Mouse (Mus musculus): ENCODE measurements around the gene Vpreb3. TPM values are rescaled to one million over a fixed set of nuclear protein-coding genes. Genes with fewer than 3 reads are reported as not detected.
A peak's percentile ranks its signal among the peaks of the same experiment; 100 is the strongest.

Vpreb3 gene
- total RNA-seq, 2 experiments from 2014 or later = 1.1 TPM; not detected in 1

DNA sequence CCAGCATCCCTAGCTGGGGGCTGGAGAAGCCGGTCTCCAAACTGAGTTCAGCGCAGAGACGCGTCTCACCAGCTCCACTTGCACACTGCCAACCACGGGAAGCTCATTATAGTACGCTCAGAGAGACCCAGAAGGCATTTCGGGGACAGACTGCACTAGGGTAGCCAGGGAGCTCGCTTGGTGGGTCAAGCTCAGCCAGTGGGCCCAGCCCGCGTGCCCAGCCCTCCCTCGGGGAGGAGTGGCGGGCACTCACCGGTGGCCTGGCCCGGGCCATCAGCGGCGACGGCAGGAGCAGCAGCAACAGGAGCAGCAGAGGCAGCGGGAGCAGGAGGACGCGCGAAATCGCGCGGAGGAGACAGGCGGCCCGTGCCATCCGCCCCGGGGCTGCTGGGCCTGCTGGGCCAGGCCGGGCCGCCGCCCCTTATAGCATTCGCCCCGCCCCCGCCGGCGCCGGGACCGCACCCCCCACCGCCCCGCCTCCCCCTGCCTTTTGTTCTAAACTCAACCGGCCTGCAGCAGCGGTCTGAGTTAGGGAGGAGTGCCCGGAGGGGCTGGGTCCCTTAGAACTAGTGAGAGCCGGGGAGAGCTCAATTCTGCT is 10.7 kb upstream of the Vpreb3 start:
- DNase-seq = peak; percentile 71

DNA sequence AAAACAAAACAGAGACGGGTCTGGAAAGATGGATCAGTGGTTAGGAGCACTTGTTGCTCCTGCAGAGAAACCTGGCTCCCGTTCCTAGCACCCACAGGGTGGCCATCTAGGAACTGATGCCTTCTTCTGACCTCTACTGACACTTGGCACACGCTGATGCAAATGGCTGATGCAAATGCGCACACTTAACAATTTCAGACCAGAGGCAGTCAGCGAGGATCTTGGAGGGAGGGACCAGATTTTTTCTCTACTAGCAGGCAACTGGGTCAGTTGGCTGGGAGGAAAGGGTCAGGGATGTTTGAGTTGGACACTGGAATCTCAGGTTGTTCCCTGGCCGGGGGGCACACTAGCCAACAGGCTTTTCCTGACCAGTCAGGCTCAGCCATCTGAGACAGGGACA is 10.0 kb upstream of the Vpreb3 start, which contains the start of gene Chchd10:
Gene Chchd10, plus strand, starts transcription at position 240 of the 400 bp plus-strand sequence.
- no peak for DNase-seq

DNA sequence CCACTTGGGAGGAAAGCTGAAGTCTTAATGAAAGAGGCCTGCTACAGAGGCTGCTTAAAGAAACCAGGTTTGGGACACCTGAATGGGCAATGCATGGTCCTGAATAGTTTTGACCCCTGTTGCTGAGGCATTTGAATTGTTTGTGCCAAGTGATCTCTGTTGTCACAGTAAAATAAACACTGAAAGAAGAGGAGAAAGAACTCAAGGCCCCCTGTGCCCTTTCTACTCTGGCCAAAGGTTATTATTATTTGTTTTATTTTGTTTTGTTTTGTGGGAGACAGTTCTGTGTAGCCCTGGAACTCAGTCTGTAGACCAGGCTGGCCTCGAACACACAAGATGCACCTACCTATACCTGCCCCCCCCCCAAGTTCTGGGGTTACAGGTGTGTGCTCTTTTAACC is 7.9 kb upstream of the Vpreb3 start:
- no peak for DNase-seq

DNA sequence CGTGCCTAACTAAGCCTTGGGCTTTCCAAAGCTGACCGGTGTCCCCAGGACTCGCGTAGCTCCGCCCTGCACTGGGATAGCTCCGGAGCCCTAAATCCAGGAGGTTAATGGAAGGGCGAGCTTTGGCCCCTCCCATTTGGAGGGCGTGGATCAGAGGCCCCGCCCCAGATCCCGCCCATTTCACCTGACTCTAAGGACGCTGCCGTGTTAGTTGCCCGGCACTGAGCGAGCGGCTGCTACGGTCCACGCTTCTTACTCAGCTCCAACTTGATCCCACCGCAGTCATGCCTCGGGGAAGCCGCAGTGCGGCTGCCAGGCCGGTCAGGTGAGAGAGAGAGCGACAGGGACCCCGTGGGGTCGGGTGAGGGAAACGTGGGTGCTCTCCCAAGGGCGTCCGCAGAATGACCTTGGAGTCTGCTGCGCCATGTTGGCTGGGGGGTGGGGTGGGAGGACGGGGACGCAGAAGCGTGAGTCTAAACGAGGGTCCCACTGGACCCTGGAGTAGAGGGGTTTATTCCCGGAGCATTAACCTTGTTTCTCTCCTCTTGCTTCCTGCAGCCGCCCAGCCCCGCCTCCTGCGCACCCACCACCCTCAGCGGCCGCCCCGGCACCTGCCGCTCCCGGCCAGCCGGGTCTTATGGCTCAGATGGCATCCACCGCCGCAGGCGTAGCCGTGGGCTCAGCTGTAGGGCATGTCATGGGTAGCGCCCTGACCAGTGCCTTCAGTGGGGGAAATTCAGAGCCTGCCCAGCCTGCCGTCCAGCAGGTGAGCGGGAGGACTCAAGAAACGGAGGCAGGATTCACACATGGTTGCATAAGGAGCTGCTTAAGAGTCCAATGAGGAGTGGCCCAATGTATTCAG is 6.9 kb upstream of the Vpreb3 start, which contains the start of gene Mmp11:
Gene Mmp11, minus strand, starts transcription at position 817 of the 862 bp plus-strand sequence.
- peak; percentile 63 for DNase-seq

DNA sequence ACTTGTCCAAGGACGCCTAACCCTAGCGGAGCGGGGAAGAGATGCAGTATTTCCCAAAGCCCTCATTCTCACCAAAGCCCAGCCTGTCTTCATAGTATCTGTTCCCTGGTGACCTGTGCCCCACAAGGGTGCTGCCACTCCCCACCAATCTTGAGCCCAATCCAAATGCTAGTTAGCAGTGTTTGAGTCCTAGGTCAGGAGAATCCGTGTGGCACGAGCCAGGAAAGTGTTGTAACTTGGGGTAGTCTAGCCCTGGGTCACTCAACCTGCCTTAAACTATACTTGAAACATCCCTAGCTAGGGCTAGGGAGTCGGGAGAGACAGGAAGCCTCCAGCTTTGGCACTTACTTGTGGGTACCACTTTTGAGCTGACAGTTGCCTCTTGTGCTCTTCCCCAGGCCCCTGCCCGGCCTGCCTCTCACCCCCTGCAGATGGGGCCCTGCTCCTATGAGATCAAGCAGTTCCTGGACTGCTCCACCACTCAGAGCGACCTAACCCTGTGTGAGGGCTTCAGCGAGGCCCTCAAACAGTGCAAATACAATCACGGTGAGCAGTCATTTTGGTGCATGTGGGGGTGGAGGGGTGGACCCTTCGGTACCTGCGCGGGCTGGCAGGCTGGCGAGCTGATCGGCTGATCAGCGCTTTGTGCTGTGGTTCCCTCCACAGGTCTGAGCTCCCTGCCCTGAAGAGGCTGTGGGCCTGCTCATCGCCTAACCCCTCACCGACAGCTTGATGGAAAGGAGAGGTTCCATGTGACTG is 5.8 kb upstream of the Vpreb3 start:
- DNase-seq = no peak

DNA sequence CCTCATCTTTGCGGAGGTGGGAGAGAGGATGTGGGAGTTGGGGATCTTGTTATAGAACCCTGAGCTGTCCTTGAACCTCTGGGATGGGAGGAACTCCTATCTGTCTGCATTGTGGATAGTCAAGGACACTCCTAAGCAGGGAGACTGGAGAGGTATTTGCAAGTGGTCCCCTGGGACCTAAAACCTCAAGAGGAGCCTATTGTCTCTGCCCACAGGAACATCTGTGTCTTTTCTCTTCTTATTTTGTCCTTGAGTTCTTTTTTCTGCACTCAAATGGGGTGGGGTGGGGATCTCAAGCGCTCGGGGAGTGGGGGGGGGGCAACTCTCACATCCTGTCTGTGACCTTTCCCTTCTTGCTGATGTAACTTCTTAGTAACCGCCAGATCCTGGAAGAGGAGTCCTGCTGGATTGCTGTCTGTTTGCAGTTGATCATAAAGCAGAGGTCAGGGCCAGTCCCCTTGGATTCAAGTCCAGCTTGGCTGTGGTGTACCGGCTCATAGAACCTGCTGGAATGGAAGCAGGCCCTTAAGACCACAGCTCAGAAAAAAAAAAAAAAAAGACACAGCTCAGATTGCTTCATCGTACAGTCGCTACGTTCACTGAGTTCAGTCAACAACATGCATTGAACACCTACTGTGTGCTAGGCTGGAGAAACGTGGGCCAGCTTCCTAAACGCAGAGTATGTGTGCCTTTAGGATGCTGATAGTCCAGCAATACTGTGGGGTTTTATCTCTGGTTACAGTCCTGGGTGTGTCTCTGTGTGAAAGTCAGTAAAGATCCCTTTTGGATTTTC is 4.8 kb upstream of the Vpreb3 start:
- DNase-seq = no peak

DNA sequence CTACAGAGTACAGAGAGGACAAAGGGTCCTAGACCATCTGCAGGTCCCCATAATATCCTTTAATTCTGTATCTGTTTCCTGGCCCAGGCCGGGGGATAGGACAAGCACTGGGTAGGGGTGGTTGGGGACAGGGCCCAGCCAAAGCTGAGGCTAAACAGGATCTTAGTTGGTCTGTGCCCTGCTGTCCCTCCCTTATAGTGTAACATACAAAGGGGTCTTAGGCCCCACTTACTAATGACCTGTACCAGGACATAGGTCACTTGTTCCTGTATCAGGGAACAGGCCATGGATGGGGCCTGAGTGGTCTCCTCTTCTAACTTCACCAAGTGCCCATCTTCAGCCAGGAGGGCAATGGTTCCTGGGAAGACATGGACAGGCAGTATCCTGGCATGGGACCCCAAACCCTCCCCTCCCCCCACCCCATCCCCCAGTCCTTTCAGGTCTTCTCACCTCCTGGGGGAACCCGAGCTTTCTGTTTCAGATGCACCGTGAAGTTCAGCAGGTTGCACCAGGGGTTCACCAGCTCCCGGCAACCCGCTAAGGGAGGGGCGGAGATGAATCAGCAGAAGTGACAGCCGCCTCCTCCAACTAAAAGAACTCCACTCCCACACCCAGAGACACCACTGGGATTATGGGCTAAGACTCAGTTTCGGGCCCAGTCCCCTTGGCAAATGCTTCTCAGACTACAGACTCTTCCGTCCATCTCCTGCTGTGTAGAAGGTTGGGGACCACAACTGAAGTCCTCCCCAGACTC is 3.2 kb upstream of the Vpreb3 start:
- no peak for DNase-seq

DNA sequence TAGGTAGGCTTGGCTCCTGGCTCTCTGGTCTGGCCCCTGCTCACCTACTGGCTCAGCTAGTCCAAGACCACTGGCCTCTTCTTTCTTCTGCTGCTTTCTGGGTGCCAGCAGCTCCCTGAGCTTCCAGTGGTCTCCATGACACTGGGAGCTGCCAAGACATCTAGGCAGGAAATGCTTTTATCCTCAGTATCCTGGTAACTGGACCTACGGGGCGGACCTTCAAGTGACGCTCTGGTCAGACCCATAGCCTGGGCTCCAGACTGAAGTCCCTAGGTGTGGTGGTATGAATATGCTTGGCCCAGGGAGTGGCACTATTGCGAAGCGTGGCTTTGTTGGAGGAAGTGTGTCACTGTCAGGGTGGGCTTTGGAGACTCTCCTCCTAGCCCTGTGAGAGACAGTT is 2.3 kb upstream of the Vpreb3 start, which contains the start of gene Gm867:
Gene Gm867, minus strand, starts transcription at position 153 of the 400 bp plus-strand sequence.
- no peak for DNase-seq

DNA sequence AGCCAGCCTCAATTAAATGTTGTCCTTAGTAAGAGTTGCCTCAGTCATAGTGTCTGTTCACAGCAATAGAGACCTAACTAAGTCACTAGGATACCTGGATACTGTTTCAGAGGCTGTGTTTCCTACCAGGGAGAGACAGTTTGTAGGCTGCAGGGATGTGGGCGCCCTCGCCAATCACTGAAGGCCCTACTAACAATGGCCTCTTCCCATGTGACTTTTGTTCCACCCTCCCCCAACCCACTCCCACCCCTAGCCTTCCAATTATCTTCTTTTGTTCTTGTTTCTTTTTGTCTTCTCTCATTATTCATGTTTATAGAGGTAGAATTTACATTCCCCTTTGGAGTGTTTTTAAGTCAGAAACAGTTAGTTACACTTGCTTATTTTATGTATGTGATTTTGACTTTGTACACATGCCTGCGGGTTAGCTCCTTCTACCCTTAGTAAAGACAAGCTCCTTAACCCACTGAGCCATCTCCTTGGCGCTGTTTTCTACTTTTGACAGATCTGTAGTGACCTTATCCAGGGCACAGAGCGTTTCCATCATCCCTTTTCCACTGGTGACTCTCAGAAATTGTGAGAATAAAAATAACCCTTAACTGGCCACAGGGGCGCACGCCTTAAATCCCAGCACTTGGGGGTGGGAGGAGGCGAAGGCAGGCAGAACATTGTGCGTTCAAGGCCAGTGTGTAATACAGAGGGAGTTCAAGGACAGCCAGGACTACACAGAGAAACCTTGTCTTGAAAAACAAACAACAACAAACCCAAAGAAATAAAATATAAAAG is 1.6 kb upstream of the Vpreb3 start:
- no peak for DNase-seq

DNA sequence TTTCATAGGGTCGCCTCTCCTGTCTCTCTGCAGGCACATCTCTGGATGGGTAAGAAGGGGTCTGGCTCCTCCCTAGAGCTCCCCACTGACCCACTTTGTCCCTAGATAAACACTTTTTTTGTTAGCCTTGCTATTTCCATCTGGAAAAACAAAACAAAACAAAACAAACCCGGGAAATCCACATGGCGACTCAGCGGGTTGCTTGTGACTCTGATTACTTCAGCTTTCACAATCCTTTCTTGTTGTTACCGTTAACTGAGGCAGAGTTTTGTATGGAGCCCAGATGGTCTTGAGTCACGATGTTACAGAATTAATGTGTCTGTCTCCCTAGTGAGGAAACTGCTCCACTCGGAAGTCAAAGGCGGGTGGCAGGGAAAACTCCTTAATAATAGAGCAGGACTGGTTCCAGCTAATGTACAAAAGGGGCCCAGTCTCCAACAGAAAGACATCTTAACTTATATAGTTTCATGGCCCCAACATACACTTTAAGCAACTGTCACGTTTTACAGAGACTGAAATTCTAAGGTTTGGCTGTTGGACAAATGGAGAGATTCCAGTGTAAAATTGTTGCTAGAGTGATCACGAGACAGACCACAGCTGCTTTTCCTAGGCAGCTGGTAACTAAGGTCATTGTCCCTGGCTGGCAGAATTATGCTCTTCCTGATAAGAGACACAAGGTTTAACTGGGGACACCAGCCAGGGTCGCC is 1.4 kb downstream of the Vpreb3 start:
- DNase-seq = no peak

DNA sequence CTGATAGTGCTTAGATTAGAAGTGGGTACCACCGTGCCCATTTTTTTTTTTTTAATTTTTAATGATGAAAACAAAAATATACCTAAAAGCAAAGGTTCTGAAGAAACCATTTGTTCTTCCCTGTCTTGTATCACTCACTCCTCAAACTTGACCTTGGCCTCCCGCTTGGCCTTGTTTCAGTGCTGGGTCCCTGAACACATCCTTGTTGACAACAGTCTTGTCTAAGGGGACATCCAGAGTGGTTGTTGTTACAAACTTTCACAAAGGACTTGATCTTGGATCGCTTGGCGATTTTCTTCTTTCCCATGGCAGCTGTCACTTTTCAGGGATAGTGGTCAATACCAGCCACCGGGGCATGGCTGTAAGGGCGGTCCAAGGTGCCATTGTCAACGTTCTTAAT is 2.4 kb downstream of the Vpreb3 start:
- no peak for DNase-seq

DNA sequence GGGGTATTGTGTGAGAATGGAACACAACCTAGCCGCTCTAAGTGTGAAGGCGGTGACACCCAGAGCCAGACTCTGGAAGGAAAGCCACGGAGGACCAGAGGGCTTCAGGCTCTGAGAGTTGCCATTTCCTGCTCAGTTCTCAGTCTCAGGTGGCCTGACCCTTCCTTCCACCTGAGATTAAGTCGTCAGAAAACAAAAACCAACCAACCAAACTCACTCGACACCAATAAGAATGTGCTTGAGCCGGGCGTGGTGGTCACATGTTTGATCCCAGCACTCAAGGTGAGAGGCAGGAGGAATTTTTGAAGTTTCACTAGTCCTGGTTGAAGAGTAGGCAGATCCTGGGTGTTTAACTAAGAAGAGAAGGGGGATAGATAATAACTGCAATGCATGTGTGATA is 3.0 kb downstream of the Vpreb3 start:
- DNase-seq = no peak

DNA sequence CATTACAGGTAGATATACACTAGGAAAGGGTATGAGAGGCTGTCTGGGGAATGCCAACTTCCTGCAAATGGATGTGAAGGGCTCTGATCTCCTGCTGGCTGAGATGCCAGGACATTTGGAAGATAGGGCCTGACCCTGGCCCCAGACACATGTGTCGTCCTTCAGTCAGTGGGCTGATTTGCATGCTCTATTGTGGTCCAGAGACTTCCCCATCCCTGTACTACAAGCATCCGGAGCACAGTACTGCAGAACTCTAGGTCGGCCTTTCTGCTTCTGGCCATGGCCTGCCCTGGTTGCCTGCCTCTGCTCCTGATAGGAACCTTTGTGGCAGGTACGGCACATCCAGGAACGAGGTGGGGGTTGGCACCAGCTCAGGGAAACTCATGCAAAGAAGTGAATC is 5.2 kb downstream of the Vpreb3 start:
- no peak for DNase-seq

DNA sequence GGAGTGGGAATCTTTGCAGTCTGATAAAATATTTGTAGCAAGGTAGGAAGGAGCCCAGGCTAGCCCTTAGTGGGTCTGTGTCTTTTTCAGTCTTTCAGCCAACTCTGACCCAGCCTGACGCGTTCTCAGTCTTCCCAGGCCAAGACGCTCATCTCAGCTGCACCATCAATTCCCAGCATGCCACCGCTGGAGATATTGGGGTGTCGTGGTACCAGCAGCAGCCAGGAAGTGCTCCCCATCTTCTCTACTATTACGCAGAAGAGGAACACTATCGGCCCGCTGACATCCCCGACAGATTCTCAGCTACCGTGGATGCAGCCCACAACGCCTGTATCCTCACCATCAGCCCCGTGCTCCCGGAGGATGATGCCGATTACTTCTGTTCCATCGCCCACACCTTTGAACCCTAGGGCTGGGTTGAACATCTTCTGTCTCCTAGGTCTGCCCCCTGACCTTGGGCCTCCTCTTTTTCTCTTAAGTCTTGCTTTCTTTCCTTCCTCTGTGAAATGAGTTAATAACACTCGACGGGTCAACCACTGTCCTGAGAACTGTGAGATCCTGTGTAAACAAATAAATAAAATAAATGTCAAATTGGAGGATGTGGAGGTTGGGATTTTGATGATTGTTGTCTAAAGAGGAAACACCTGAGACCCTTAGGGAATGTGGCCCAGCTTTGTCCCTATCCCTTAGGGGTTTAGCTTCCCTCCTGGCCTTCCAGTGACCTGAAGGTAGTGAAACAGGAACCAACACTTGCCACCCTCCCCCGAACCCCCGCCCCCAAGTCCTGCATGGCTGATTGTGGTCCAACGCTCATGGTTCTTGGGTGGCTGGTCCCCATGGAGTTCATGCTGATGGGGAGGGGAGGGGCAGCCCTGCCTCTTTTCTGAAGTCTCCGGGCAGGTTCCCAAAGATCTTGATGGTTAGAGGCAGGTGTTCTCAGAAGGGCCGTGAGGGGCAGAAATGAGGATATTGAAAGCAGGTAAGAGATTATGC is 6.5 kb downstream of the Vpreb3 start:
- DNase-seq = no peak

DNA sequence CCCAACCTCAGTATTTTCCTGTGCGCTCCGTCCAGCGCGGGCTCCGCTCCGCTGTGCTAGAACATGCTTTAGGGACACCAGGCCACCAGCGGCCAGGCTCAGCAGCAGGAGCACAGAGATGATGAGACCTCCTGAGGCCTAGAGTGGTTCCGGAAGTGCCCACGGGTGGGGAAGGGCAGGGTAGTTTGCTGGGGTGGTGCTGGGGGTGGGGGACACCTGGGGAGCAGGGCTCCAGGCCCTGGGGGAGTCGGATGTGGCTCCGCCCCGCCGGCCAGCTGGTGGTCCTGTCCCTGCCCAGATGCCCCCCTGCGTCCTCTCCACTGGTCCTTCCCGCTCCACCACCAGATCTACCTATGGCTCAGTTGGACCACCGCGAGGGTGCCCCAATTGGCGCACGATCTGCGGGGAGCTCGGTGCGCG is 7.9 kb downstream of the Vpreb3 start:
- DNase-seq = no peak

DNA sequence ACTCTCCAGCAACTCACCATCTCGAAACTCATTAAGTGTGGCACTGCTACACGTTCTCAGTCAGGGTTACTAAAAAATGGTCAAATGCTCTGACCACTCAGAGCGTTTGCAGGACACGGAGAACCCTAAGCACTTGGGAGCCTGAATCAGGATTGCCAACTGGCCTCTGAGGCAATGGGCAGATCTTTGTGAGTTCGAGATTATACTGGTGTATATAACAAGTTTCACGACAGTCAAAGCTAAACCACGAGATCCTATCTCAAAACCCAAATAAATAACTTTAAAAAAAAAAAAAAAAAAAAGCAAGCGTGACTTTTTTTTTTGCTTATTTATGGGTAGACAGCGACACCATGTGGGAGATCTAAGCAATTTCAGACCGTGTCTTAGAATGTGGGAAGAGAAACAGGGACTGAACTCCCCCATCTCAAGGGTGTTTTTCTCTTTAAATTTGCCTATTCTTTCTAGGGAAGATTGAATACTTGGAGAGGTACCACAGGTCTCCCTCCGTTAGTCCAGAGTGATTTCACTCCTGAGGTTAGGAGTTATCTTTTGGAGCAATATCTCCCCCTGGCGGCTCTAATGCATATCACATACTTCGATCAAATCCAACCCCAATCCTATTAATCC is 8.7 kb downstream of the Vpreb3 start:
- peak; percentile 41 for DNase-seq

DNA sequence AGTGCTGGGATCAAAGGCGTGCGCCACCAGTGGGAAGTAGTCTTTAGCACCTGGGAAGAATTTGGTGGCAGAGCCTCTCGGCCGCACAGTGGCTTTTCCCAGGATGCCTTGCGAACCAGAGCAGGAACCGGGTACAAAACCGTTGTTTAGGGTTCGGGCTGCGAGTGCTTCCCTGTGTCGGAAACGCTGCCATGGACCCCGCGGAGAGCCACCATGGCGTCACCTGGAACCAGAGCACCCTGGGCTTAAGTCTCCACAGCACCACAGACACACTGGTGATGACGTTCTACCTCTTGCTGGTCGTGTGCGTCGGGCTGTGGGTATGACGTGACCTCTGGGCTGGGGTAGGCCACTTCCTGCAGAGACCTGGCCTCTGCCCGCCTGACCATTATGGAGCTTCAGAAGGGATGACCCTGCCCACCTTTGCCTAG is 11.5 kb downstream of the Vpreb3 start, which contains the start of gene Gm5134:
Gene Gm5134, plus strand, starts transcription at position 134 of the 431 bp plus-strand sequence.
- DNase-seq = no peak

DNA sequence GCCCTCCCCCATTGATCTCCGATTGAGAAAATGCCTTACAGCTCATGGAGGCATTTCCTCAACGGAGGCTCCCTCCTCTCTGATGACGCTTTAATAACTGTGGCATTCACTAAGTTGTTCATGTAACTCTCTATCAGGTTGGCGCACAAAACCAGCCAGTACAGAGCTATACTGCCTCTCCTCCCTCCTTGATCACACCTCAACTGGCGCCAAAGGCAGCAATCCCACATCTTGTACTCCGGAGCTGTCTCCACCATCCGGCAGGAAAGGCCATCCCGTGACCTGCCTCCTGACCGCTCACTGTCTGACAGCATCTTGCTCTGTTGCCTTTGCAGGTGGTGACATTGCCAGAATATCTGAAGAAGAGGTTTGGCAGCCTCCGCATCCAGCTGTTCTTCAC is 31.0 kb downstream of the Vpreb3 start:
- DNase-seq = no peak

Data from gastrocnemius, postnatal 10 days (tissue).